Mouse (Mus musculus) G1E (cell line): ENCODE measurements around the gene Adal.

Experiments
- CTCF ChIP-seq: IDR thresholded peaks from 2 replicates; pipeline ENCODE4 v1.5.1; 2012; ENCODE audit warnings: low read depth, low read length, inconsistent platforms, mixed read lengths
- GATA1 ChIP-seq: IDR thresholded peaks from 2 replicates; pipeline ENCODE4 v1.6.1; 2012; ENCODE audit warnings: borderline replicate concordance, low read length, inconsistent platforms, mixed read lengths
- GATA2 ChIP-seq: IDR thresholded peaks from 2 replicates; pipeline ENCODE4 v1.6.1; 2012; ENCODE audit warnings: low read depth, low read length, inconsistent platforms, borderline replicate concordance
- POLR2AphosphoS5 ChIP-seq: IDR thresholded peaks from 2 replicates; pipeline ENCODE4 v1.6.1; 2012; ENCODE audit warnings: low read depth, low read length, inconsistent platforms; ENCODE audit not compliant: insufficient replicate concordance

GRCm38 (mm10) chr2:121109695-121110094 is 30.5 kb upstream of the Adal start, which contains the start of gene Tgm7:
- TF ChIP-seq CTCF (no peak), GATA1 (no peak), POLR2AphosphoS5 (no peak), GATA2 (no peak)
